Mouse (Mus musculus) WW6 (cell line): ENCODE results near the gene Dmgdh.

Experiments
- DNase-seq: peaks from one replicate; pipeline ENCODE4 v3.0.0-alpha.2; 2013; ENCODE audit warnings: low read depth, low spot score

Dmgdh gene

GRCm38 (mm10) chr13:93710325-93710724, 36.1 kb downstream of the Dmgdh start:
- DNase-seq, result no peak

GRCm38 (mm10) chr13:93711226-93711625, 37.0 kb downstream of the Dmgdh start:
- no peak for DNase-seq

GRCm38 (mm10) chr13:93712362-93712761, 38.1 kb downstream of the Dmgdh start:
- DNase-seq, result no peak

- DNase-seq, result no peak
These were observed 39.6 kb downstream of the Dmgdh start for GRCm38 (mm10) chr13:93713826-93714225.

- DNase-seq, result no peak
These were observed 42.9 kb downstream of the Dmgdh start for GRCm38 (mm10) chr13:93717113-93717512.

GRCm38 (mm10) chr13:93718948-93719347, 44.7 kb downstream of the Dmgdh start:
- DNase-seq, result no peak

- DNase-seq, result no peak
These were observed 47.7 kb downstream of the Dmgdh start for GRCm38 (mm10) chr13:93721916-93722315.

GRCm38 (mm10) chr13:93723455-93723854, 49.2 kb downstream of the Dmgdh start:
- no peak for DNase-seq

- no peak for DNase-seq
These were observed 50.0 kb downstream of the Dmgdh start for GRCm38 (mm10) chr13:93724206-93724605.

- no peak for DNase-seq
These were observed 61.0 kb downstream of the Dmgdh start for GRCm38 (mm10) chr13:93735131-93735636.

GRCm38 (mm10) chr13:93744118-93744517, 69.9 kb downstream of the Dmgdh start:
- DNase-seq, result no peak

- no peak for DNase-seq
These were observed 78.6 kb downstream of the Dmgdh start for GRCm38 (mm10) chr13:93752597-93753400.

GRCm38 (mm10) chr13:93755084-93755483, 80.9 kb downstream of the Dmgdh start:
- no peak for DNase-seq

- no peak for DNase-seq
These were observed 82.4 kb downstream of the Dmgdh start for GRCm38 (mm10) chr13:93756674-93757073.

- DNase-seq, result no peak
These were observed 83.3 kb downstream of the Dmgdh start for GRCm38 (mm10) chr13:93757514-93757913.

- DNase-seq, result no peak
These were observed 84.1 kb downstream of the Dmgdh start for GRCm38 (mm10) chr13:93758149-93758898.

GRCm38 (mm10) chr13:93761831-93762230, 87.6 kb downstream of the Dmgdh start:
- DNase-seq, result no peak

GRCm38 (mm10) chr13:93762879-93763278, 88.6 kb downstream of the Dmgdh start:
- DNase-seq, result no peak

GRCm38 (mm10) chr13:93764321-93764973, 90.2 kb downstream of the Dmgdh start:
- DNase-seq, result no peak

GRCm38 (mm10) chr13:93771031-93771587, 96.9 kb downstream of the Dmgdh start:
- DNase-seq, result no peak

- DNase-seq, result peak; percentile 67
These were observed 97.5 kb downstream of the Dmgdh start, which contains the start of gene Arsb for GRCm38 (mm10) chr13:93771588-93772278. Arsb (plus strand) TSS chr13:93771630.
